In genomic region chr7:118778561-118778960, GRCm38 (mm10) we compare ENCODE assay signal across 12 mouse cellular contexts. TPM values are rescaled to one million over a fixed set of nuclear protein-coding genes. Genes with fewer than 3 reads are reported as not detected.
DNase-seq lines count a peak whose midpoint lies in the region; ATAC-seq lines count a peak whose summit lies in the region.
"Had no signal": no experiment of that assay in that cellular context is flagged by ENCODE, and none has a peak within 500 bp of the region (broad histone marks: within the 10 kb centered on the region; RNA-seq: fewer than 3 reads in every experiment).

No protein-coding gene starts in this region.

- H3K4me1 ChIP-seq in hindbrain, embryonic 11.5 days (replicated peaks; ENCODE audit: control insufficient read depth, insufficient read depth, low read length) = no peaks in the 10 kb centered on the region
- H3K4me1 ChIP-seq: limb, embryonic 15.5 days had no signal

- H3K9me3 ChIP-seq in hindbrain, embryonic 11.5 days (ENCODE audit: control insufficient read depth, low read length) = no peaks in the 10 kb centered on the region
- H3K9me3 ChIP-seq: limb, embryonic 15.5 days had no signal

- 0 out of 2 replicates have a peak, but pooled peaks cover 2% of the 10 kb centered on the region for H3K36me3 ChIP-seq in hindbrain, embryonic 11.5 days (ENCODE audit: control insufficient read depth, insufficient read depth, low read length)

- H3K4me2 ChIP-seq in hindbrain, embryonic 11.5 days (replicated peaks; ENCODE audit: low read depth, low read length) = no peak overlapping the region
- H3K4me2 ChIP-seq: limb, embryonic 15.5 days had no signal

- no peaks in the 10 kb centered on the region for H3K27me3 ChIP-seq in hindbrain, embryonic 11.5 days (ENCODE audit: control insufficient read depth, insufficient read depth, low read length)
- H3K27me3 ChIP-seq: limb, embryonic 15.5 days had no signal

- H3K4me3 ChIP-seq in hindbrain, embryonic 11.5 days (ENCODE audit: low read depth, low read length) = no peak overlapping the region
- H3K4me3 ChIP-seq: limb, embryonic 15.5 days had no signal

- peak overlapping the region; percentile 34; the same call in 1 of the 2 replicates for H3K27ac ChIP-seq in hindbrain, embryonic 11.5 days (ENCODE audit: low read depth, low read length)
- H3K27ac ChIP-seq: limb, embryonic 15.5 days had no signal

- peak; percentile 54; the same call in 1 of the 2 replicates for ATAC-seq in hindbrain, embryonic 11.5 days (ENCODE audit: low FRiP score)
- no peak for ATAC-seq in erythroid progenitor cell, adult 5-6 weeks (replicated peaks; ENCODE audit: low FRiP score, poor library complexity, severe bottlenecking)

- 61% methylated on average over 6 of the region's 6 CpGs for WGBS in hindbrain, embryonic 11.5 days

- DNase-seq in embryo, embryonic 10.5 days (ENCODE audit: low spot score) = peak; percentile 8
- no peak for DNase-seq in embryo, embryonic 9.5 days (ENCODE audit: extremely low spot score)
- DNase-seq in cerebellum, adult 18-20 months = peak; percentile 84 to 86
- DNase-seq in hindbrain, embryonic 11.5 days (ENCODE audit: low spot score) = peak; percentile 23
- peak; percentile 75 to 80 for DNase-seq in layer of hippocampus, postnatal 36 days
- DNase-seq in lung, postnatal 25 days (ENCODE audit: low spot score) = no peak
- DNase-seq in lung, postnatal 14 days = no peak
- DNase-seq: adrenal gland, postnatal 10 days; heart, postnatal 10 days; kidney, postnatal 14 days had no signal

- H3K9ac ChIP-seq in hindbrain, embryonic 11.5 days (ENCODE audit: low read depth, low read length) = no peak overlapping the region
- H3K9ac ChIP-seq: limb, embryonic 15.5 days had no signal

RNA-seq across cellular contexts. Expression of gene Vps35l, which starts 38.5 kb away (rescaled TPM):
- polyA plus RNA-seq in hindbrain, embryonic 11.5 days (2014; fragmentation: Nextera tagmentation; extraction: Ambion mirVana) = 74.4 and 83.3 TPM in 2 replicates
- total RNA-seq in layer of hippocampus, postnatal 36 days (2021) = 10 to 100 TPM; 54.7 to 60.8 TPM
- 21.3 and 61.6 TPM in 2 replicates for total RNA-seq in erythroid progenitor cell, adult 5-6 weeks (2015; ENCODE audit: low replicate concordance)
- total RNA-seq in erythroid progenitor cell, adult 5-6 weeks (2017; ENCODE audit: low replicate concordance) = 42.4 and 42.9 TPM in 2 replicates

Comparison
In these comparisons a context has a peak if more than half of its experiments do, and no peak if none do; other contexts are left out.
1. DNase-seq: peak in embryo, embryonic 10.5 days (single experiment), cerebellum, adult 18-20 months (2 of 2), hindbrain, embryonic 11.5 days (single experiment) and layer of hippocampus, postnatal 36 days (2 of 2); none in embryo, embryonic 9.5 days (single experiment), lung, postnatal 25 days (single experiment) and lung, postnatal 14 days (single experiment).